Mouse (Mus musculus): ENCODE measurements around the gene Mllt3. TPM values are rescaled to one million over a fixed set of nuclear protein-coding genes. Genes with fewer than 3 reads are reported as not detected.

The Mllt3 gene
- polyA plus RNA-seq (2016; fragmentation: Nextera tagmentation; extraction: Ambion mirVana), result 54.3 and 57.6 TPM in 2 replicates

- under 1% methylated on average over 37 of the region's 37 CpGs for WGBS
- Histone ChIP-seq H3K4me2 (peak within 1 kb of the TSS; percentile 94), H3K4me3 (peak within 1 kb of the TSS; percentile 76), H3K27me3 (replicated peaks) (no peaks in the 10 kb centered on the region), H3K36me3 (0 out of 2 replicates have a peak, but pooled peaks cover 3% of the 10 kb centered on the region), H3K9me3 (replicated peaks) (no peaks in the 10 kb centered on the region), H3K4me1 (replicated peaks) (peaks cover 16% of the 10 kb centered on the region), H3K9ac (peak within 1 kb of the TSS; percentile 83), H3K27ac (ENCODE audit: poor library complexity, severe bottlenecking) (peak within 1 kb of the TSS; percentile 91)
- ATAC-seq (ENCODE audit: insufficient number of reproducible peaks, low FRiP score), result peak; percentile 96
These were observed at the start of gene Mllt3 for GRCm38 (mm10) chr4:88033216-88033653. TSS of gene Mllt3 (minus strand) at chr4:88033364.

GRCm38 (mm10) chr4:88082381-88082780, 49.2 kb upstream of the Mllt3 start:
- Histone ChIP-seq H3K4me2 (no peak overlapping the region), H3K9ac (no peak overlapping the region)
- WGBS, result 65% methylated on average over 4 of the region's 4 CpGs

GRCm38 (mm10) chr4:88081885-88082284, 48.7 kb upstream of the Mllt3 start:
- Histone ChIP-seq H3K4me1 (replicated peaks) (no peaks in the 10 kb centered on the region), H3K27ac (ENCODE audit: poor library complexity, severe bottlenecking) (no peak overlapping the region), H3K4me2 (no peak overlapping the region), H3K9ac (no peak overlapping the region), H3K27me3 (replicated peaks) (no peaks in the 10 kb centered on the region), H3K4me3 (no peak overlapping the region), H3K9me3 (replicated peaks) (no peaks in the 10 kb centered on the region), H3K36me3 (no peaks in the 10 kb centered on the region)
- ATAC-seq (ENCODE audit: insufficient number of reproducible peaks, low FRiP score), result no peak
- 87% methylated on average over 3 of the region's 3 CpGs for WGBS

More at GRCm38 (mm10) chr4:88082381-88082780, 49.2 kb upstream of the Mllt3 start:
- H3K36me3 ChIP-seq, result no peaks in the 10 kb centered on the region
- no peaks in the 10 kb centered on the region for H3K4me1 ChIP-seq (replicated peaks)
- H3K27ac ChIP-seq (ENCODE audit: poor library complexity, severe bottlenecking), result no peak overlapping the region
- no peak for ATAC-seq (ENCODE audit: insufficient number of reproducible peaks, low FRiP score)
- H3K27me3 ChIP-seq (replicated peaks), result no peaks in the 10 kb centered on the region
- H3K9me3 ChIP-seq (replicated peaks), result no peaks in the 10 kb centered on the region
- no peak overlapping the region for H3K4me3 ChIP-seq

DNA sequence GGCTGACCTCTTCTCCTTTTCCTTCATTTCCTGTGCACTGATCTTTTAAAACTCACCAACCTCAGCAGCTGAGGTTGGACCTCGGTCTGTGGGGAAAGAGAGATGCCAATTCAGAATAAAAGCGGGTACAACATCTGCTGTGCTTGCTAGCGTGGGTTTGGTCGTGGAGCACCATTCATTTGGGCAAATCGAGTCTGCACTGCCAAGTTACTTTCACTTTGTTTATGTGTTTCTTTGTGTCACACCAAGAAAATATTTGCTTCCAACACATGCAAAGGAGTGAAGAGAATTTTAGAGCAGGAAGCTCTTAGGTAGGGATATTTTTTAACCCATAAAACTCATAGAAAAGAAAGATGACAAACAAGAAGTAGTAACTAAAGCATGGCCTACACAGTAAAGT, 48.3 kb upstream of the Mllt3 start:
- no peaks in the 10 kb centered on the region for H3K27me3 ChIP-seq (replicated peaks)
- WGBS, result 82% methylated on average over 5 of the region's 5 CpGs
- ATAC-seq (ENCODE audit: insufficient number of reproducible peaks, low FRiP score), result no peak

DNA sequence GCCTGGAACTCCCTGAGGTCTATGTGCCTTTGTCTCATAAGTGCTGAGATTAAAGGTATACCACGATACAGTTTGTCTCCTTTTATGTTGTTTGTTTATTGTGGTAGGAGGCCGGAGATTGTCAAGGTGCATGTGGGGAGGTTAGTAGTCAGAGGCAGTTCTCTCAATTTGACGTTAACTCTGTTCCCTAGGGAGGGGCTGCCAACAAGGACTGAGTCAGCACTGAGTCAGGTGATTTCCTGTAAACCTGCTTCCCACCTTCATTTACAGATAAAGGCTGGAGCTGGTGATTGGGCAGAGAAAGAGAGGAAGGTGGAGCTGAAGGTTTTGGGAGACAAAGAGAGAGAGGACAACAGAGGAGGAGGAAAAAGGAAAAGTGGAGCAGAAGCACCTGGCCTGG, 45.8 kb upstream of the Mllt3 start:
- H3K27me3 ChIP-seq (replicated peaks), result no peaks in the 10 kb centered on the region
- no peaks in the 10 kb centered on the region for H3K36me3 ChIP-seq

More for the DNA sequence above, 48.3 kb upstream of the Mllt3 start:
- no peak overlapping the region for H3K9ac ChIP-seq
- no peak overlapping the region for H3K27ac ChIP-seq (ENCODE audit: poor library complexity, severe bottlenecking)
- H3K9me3 ChIP-seq (replicated peaks), result no peaks in the 10 kb centered on the region
- no peaks in the 10 kb centered on the region for H3K36me3 ChIP-seq
- H3K4me3 ChIP-seq, result no peak overlapping the region
- H3K4me1 ChIP-seq (replicated peaks), result no peaks in the 10 kb centered on the region
- no peak overlapping the region for H3K4me2 ChIP-seq

DNA sequence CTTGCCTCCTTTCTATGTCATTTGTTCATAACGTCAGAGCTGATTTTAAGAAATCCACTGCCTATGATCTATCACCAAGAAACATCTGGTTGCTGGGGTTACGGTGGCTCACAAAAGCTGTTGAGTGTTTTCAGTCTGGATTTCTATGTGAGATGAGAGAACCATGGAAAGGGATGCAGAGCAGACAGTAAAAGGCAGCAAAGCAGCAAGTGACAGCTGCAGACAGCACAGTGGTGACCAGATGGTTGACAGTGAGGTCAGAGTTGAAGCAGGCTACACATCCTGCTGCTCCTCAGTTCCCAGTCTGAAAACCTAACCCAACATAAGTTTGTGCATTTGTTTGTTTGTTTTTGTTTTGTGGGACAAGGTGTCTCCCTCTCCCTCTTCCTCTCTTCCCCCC, 42.2 kb upstream of the Mllt3 start:
- ATAC-seq (ENCODE audit: insufficient number of reproducible peaks, low FRiP score), result no peak
- 83% methylated on average over 2 of the region's 2 CpGs for WGBS
- no peaks in the 10 kb centered on the region for H3K36me3 ChIP-seq
- no peaks in the 10 kb centered on the region for H3K4me1 ChIP-seq (replicated peaks)
- H3K9ac ChIP-seq, result no peak overlapping the region
- 0 out of 2 replicates have a peak, but pooled peaks cover 2% of the 10 kb centered on the region for H3K9me3 ChIP-seq (replicated peaks)
- H3K4me2 ChIP-seq, result no peak overlapping the region
- H3K27ac ChIP-seq (ENCODE audit: poor library complexity, severe bottlenecking), result no peak overlapping the region
- no peaks in the 10 kb centered on the region for H3K27me3 ChIP-seq (replicated peaks)
- H3K4me3 ChIP-seq, result no peak overlapping the region

More for the DNA sequence above, 45.8 kb upstream of the Mllt3 start:
- Histone ChIP-seq H3K9ac (no peak overlapping the region), H3K9me3 (replicated peaks) (no peaks in the 10 kb centered on the region), H3K27ac (ENCODE audit: poor library complexity, severe bottlenecking) (no peak overlapping the region), H3K4me2 (no peak overlapping the region), H3K4me3 (no peak overlapping the region), H3K4me1 (replicated peaks) (no peaks in the 10 kb centered on the region)
- no peak for ATAC-seq (ENCODE audit: insufficient number of reproducible peaks, low FRiP score)
- 60% methylated on average over 3 of the region's 3 CpGs for WGBS

DNA sequence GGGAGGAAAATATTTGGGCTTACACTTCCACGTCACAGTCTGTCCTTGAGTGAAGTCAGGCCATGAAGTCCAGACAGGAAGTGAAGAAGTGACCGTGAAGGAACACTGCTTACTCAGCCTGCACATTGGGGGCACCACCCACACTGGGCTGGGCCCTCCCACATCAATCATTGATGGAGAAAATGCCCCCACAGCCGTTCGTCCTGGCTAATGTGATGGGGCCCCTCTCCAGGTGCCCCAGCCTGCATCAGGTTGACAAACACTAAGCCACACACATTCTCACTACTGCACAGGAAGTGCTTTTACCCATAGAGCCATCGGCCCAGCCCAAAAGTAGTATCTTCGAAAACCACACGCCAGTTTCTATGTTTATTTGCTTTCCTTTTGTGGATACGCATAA, 13.1 kb upstream of the Mllt3 start:
- 62% methylated on average over 8 of the region's 8 CpGs for WGBS
- Histone ChIP-seq H3K9ac (no peak overlapping the region), H3K27me3 (replicated peaks) (no peaks in the 10 kb centered on the region), H3K4me1 (replicated peaks) (no peaks in the 10 kb centered on the region), H3K27ac (ENCODE audit: poor library complexity, severe bottlenecking) (no peak overlapping the region), H3K4me2 (no peak overlapping the region), H3K4me3 (no peak overlapping the region), H3K9me3 (replicated peaks) (no peaks in the 10 kb centered on the region), H3K36me3 (no peaks in the 10 kb centered on the region)
- ATAC-seq (ENCODE audit: insufficient number of reproducible peaks, low FRiP score), result no peak

DNA sequence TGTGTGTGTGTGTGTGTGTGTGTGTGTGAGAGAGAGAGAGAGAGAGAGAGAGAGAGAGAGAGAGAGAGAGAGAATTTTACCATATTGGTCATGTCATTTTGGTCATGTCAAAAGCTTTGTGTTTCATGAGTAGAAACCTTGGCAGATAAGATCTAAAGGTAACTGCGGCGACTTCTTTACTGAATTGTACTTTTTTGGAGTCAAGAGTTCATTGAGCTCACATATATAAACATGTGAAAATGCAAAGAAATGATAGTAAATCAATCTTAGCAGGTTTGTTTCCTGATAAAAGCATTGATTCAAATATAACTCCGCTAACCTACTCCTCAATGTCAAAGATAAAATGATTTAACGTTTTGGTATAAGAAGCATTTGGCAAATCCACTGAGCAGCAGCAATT, 12.0 kb upstream of the Mllt3 start:
- no peak for ATAC-seq (ENCODE audit: insufficient number of reproducible peaks, low FRiP score)
- no peak overlapping the region for H3K4me3 ChIP-seq
- H3K9me3 ChIP-seq (replicated peaks), result no peaks in the 10 kb centered on the region
- H3K9ac ChIP-seq, result no peak overlapping the region
- H3K4me2 ChIP-seq, result no peak overlapping the region
- H3K27me3 ChIP-seq (replicated peaks), result no peaks in the 10 kb centered on the region
- H3K36me3 ChIP-seq, result no peaks in the 10 kb centered on the region
- 83% methylated on average over 4 of the region's 4 CpGs for WGBS
- no peaks in the 10 kb centered on the region for H3K4me1 ChIP-seq (replicated peaks)
- H3K27ac ChIP-seq (ENCODE audit: poor library complexity, severe bottlenecking), result no peak overlapping the region

DNA sequence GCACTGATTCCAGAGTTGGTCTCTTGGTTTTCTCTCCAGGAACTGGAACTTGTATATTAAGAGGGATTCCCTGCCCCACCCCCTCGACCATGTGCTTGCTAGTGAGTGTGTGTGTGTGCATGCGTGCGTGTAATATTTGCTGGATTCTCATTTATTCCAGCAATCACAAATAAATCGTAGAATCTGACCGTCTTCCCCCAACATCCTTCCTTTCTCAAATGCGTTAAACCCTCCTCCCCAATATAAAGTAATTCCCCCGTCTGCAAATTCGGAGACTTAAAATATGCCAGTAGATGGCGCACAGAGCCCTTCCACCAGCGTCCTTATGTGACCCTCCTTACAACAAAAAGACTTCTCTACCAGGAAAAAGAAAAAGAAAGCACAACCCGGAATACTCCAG, 2.2 kb upstream of the Mllt3 start:
- Histone ChIP-seq H3K4me2 (peak overlapping the region; percentile 94), H3K9me3 (replicated peaks) (no peaks in the 10 kb centered on the region), H3K27ac (ENCODE audit: poor library complexity, severe bottlenecking) (no peak overlapping the region), H3K4me1 (replicated peaks) (peaks cover 9% of the 10 kb centered on the region), H3K27me3 (replicated peaks) (no peaks in the 10 kb centered on the region), H3K36me3 (no peaks in the 10 kb centered on the region), H3K9ac (no peak overlapping the region), H3K4me3 (peak overlapping the region; percentile 31)
- 3% methylated on average over 11 of the region's 11 CpGs for WGBS
- no peak for ATAC-seq (ENCODE audit: insufficient number of reproducible peaks, low FRiP score)

DNA sequence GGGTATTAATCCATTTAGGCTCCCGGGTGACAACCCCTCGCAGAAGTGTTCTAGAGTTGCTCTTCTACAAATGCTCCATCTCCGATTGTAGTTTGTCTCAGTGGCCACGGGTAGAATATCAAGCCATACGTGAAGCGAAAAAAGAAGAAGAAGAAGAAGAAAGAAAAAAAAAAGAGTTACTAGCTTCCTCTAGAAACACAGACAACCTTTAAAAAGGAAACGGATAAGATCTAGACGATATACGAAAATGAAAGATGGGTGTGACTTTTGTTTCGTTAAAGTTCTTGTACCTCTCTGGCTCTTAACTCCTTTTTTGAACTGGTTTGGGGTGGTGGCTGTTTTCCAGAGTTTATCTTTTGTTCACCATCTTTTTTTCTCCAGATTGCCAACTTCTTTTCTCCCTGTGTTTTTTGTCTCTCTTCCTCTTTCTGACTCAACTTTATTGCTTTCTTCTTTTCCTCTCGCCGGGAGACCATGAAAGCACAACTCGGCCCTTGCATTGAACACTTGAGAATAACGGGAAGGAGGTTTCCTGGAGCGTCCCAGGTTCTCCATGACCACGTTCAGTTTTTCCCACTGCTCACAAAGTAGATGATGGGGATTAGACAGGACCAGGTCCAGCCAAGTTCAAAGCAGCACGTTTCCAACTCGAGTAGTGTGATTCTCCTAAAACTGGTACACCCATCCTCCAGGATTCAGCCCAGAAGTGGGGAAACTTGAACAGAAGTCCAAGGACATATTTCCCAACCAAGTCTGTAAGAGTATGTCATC, 1.4 kb upstream of the Mllt3 start:
- 4% methylated on average over 18 of the region's 18 CpGs for WGBS
- peak overlapping the region; percentile 94 for H3K4me2 ChIP-seq
- H3K9ac ChIP-seq, result peak overlapping the region; percentile 63; the same call in 1 of the 2 replicates
- no peaks in the 10 kb centered on the region for H3K9me3 ChIP-seq (replicated peaks)
- no peaks in the 10 kb centered on the region for H3K27me3 ChIP-seq (replicated peaks)
- H3K36me3 ChIP-seq, result no peaks in the 10 kb centered on the region
- peaks cover 11% of the 10 kb centered on the region for H3K4me1 ChIP-seq (replicated peaks)
- no peak overlapping the region for H3K27ac ChIP-seq (ENCODE audit: poor library complexity, severe bottlenecking)
- no peak for ATAC-seq (ENCODE audit: insufficient number of reproducible peaks, low FRiP score)
- H3K4me3 ChIP-seq, result peak overlapping the region; percentile 76

GRCm38 (mm10) chr4:88033729-88034386, 694 bp upstream of the Mllt3 start:
- H3K9ac ChIP-seq, result peak overlapping the region; percentile 63
- no peak for ATAC-seq (ENCODE audit: insufficient number of reproducible peaks, low FRiP score)
- H3K4me2 ChIP-seq, result peak overlapping the region; percentile 94
- H3K4me1 ChIP-seq (replicated peaks), result peaks cover 16% of the 10 kb centered on the region
- WGBS, result under 1% methylated on average over 25 of the region's 25 CpGs
- peak overlapping the region; percentile 76 for H3K4me3 ChIP-seq
- no peaks in the 10 kb centered on the region for H3K27me3 ChIP-seq (replicated peaks)
- H3K27ac ChIP-seq (ENCODE audit: poor library complexity, severe bottlenecking), result 0 out of 2 replicates have a peak overlapping the region, but pooled peaks have one; percentile 26
- H3K36me3 ChIP-seq, result 0 out of 2 replicates have a peak, but pooled peaks cover 3% of the 10 kb centered on the region
- no peaks in the 10 kb centered on the region for H3K9me3 ChIP-seq (replicated peaks)
